Mouse (Mus musculus) bone marrow, adult 2 months (tissue): Measurements from ENCODE around the gene Smpd2. TPM values are rescaled to one million over a fixed set of nuclear protein-coding genes. Genes with fewer than 3 reads are reported as not detected.
A peak's percentile ranks its signal among the peaks of the same experiment; 100 is the strongest.

Experiments
- H3K27ac ChIP-seq: fragments of 200-500 bp; 2 replicates; pipeline ENCODE4 v1.5.1; 2012; ENCODE audit warnings: low read depth, mild to moderate bottlenecking, control low read depth, inconsistent platforms, low read length; ENCODE audit not compliant: control insufficient read depth, poor library complexity, insufficient read depth
- H3K4me1 ChIP-seq: fragments of 200-500 bp; 2 replicates; pipeline ENCODE4 v1.6.1; 2011; ENCODE audit warnings: low read length; ENCODE audit not compliant: control insufficient read depth, insufficient read depth
- H3K4me3 ChIP-seq: fragments of 200-500 bp; replicated peaks from 2 replicates; pipeline ENCODE3; 2011; ENCODE audit warnings: mild to moderate bottlenecking, low read depth, low read length, control low read depth; ENCODE audit not compliant: control insufficient read depth
- CTCF ChIP-seq: fragments of 200-500 bp; IDR thresholded peaks from 2 replicates; pipeline ENCODE4 v1.5.1; 2011; ENCODE audit warnings: low read length, control low read depth; ENCODE audit not compliant: control insufficient read depth, insufficient read depth
- POLR2A ChIP-seq: fragments of 200-500 bp; IDR thresholded peaks from 2 replicates; pipeline ENCODE4 v1.6.1; 2011; ENCODE audit warnings: low read depth, mild to moderate bottlenecking, control low read depth, low read length, borderline replicate concordance; ENCODE audit not compliant: control insufficient read depth
- WGBS: fragments of 180-500 bp; shearing (Covaris S2); methylation state at CpG from one replicate; pipeline ENCODE4 v1.1.7; 2018; 5-methylcytosine and 5-hydroxymethylcytosine counted together
- polyA plus RNA-seq: library from polyadenylated mRNA; stranded (reverse); fragments of >200 nt; gene quantifications from 2 replicates; pipeline ENCODE4 v1.2.4, GENCODE M21; 2011; ENCODE audit warnings: low replicate concordance; ENCODE audit not compliant: missing spikeins, insufficient read depth, insufficient read length

Gene Smpd2
- polyA plus RNA-seq, 1 experiment = 16.7 TPM

GRCm38 (mm10) chr10:41504996-41505395 lies 14.8 kb upstream of the Smpd2 start:
- TF ChIP-seq POLR2A = no peak
- no peak for TF ChIP-seq CTCF
- no peaks in the 10 kb centered on the region for H3K4me1 ChIP-seq
- no peak overlapping the region for H3K27ac ChIP-seq
- 88% methylated on average over 1 of the region's 1 CpGs for WGBS
- H3K4me3 ChIP-seq = no peak overlapping the region

DNA sequence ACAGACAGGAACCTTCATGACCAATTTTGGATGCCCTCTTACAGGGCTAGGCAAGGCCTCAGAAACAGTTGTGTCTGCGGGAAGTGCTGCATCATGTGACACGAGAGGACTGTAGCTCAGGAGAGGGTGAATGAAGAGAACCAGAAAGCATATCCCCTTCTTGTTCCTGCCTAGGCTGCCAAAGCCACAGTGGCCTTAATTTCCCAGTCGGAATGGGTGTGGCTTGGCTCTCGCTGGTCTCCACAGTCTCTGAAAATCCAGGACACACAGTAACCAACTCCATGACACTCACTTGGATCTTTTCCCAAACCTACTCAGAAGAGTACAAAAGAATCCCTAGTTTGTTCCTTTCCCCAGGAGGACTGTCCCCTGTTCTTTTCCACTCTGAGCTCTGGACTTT lies 10.8 kb upstream of the Smpd2 start:
- H3K4me1 ChIP-seq = no peaks in the 10 kb centered on the region
- 50% methylated on average over 4 of the region's 4 CpGs for WGBS
- H3K27ac ChIP-seq = no peak overlapping the region
- no peak overlapping the region for H3K4me3 ChIP-seq
- TF ChIP-seq POLR2A = no peak
- no peak for TF ChIP-seq CTCF

- H3K4me3 ChIP-seq = no peak overlapping the region
- peaks cover 5% of the 10 kb centered on the region for H3K4me1 ChIP-seq
- H3K27ac ChIP-seq = no peak overlapping the region
- 16% methylated on average over 4 of the region's 4 CpGs for WGBS
- no peak for TF ChIP-seq POLR2A
- TF ChIP-seq CTCF = no peak
Observed at GRCm38 (mm10) chr10:41491111-41491510, 942 bp upstream of the Smpd2 start.

- Histone ChIP-seq H3K4me1 (peaks cover 5% of the 10 kb centered on the region), H3K4me3 (peak overlapping the region; percentile 78), H3K27ac (no peak overlapping the region; the same call in 1 of the 2 replicates)
- under 1% methylated on average over 29 of the region's 29 CpGs for WGBS
- TF ChIP-seq CTCF (no peak), POLR2A (no peak; the same call in 1 of the 2 replicates)
Observed at GRCm38 (mm10) chr10:41490518-41490873, 327 bp upstream of the Smpd2 start.

GRCm38 (mm10) chr10:41489294-41489693 lies 875 bp downstream of the Smpd2 start:
- WGBS = 55% methylated on average over 8 of the region's 8 CpGs

GRCm38 (mm10) chr10:41488877-41489276 lies 1.3 kb downstream of the Smpd2 start:
- Histone ChIP-seq H3K4me1 (peaks cover 5% of the 10 kb centered on the region), H3K27ac (no peak overlapping the region), H3K4me3 (no peak overlapping the region)
- TF ChIP-seq CTCF = no peak
- TF ChIP-seq POLR2A = no peak
- 21% methylated on average over 7 of the region's 7 CpGs for WGBS

More at GRCm38 (mm10) chr10:41489294-41489693, 875 bp downstream of the Smpd2 start:
- TF ChIP-seq POLR2A (no peak), CTCF (no peak)
- H3K27ac ChIP-seq = no peak overlapping the region
- peaks cover 5% of the 10 kb centered on the region for H3K4me1 ChIP-seq
- H3K4me3 ChIP-seq = no peak overlapping the region

DNA sequence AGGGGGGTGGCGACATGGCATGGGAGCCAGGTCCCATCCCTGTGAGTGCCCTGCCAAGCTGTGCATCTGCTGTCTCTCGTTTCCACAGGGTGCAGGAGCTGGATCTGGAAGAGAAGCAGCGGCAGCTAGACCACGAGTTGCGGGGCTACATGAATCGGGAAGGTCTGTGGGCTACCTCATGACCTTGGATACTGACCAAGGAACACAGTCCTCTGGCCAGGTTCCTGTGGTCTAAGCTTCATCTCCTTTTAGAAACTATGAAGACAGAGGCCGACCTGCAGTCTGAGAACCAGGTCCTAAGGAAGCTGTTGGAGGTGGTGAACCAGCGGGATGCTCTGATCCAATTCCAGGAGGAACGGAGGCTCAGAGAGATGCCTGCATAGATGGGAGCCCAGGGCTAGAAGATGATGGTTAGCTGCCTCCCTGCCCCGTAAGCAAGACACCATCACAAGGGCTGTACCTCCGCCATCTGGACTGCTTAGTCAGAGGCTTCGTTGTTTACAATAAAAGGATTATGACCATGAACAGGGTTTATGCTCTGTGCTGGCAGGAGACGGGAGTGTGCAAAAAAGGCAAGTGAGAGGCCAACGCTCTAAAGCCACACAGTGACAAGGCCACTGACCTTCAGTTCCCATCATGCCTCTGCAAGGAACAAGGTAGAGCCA lies 3.5 kb downstream of the Smpd2 start:
- Histone ChIP-seq H3K27ac (no peak overlapping the region), H3K4me3 (no peak overlapping the region), H3K4me1 (peaks cover 5% of the 10 kb centered on the region)
- no peak for TF ChIP-seq CTCF
- no peak for TF ChIP-seq POLR2A
- 84% methylated on average over 14 of the region's 14 CpGs for WGBS

DNA sequence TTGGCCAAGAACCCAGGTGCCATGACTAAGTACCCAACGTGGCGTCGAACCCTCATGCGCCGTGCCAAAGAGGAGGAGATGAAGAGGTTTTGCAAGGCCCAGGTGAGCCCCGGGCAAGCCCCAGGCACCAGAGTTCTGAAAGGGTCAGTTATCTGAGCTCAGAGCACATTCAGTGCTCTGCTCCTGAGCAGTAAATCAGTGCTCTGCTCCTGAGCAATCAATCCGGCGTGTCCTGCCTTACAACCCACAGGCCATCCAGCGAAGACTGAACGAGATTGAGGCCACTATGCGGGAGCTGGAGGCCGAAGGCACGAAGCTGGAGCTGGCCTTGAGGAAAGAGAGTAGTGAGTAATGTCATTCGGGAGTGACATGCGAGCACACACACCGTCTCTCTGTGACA lies 4.4 kb downstream of the Smpd2 start:
- 88% methylated on average over 16 of the region's 16 CpGs for WGBS

DNA sequence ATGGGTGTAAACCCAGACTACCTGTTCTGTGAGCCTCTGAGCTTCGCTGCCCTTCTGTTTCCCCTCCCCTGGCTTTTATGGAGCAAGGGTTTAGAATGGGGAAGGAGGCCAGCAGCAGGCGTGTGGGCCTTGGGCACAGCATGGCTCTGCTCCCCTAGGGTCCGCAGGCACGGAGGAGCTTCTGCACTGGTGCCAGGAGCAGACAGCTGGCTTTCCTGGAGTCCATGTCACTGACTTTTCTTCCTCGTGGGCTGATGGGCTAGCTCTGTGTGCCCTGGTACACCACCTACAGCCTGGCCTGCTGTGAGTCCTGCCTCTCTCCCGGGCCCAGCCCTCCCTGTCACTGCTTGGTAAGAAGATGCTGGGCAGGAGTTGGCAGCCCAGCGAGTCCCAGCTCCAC lies 7.7 kb downstream of the Smpd2 start:
- 80% methylated on average over 7 of the region's 7 CpGs for WGBS
- TF ChIP-seq CTCF (no peak), POLR2A (no peak)

More for the DNA sequence above, 4.4 kb downstream of the Smpd2 start:
- TF ChIP-seq CTCF = no peak
- no peak for TF ChIP-seq POLR2A
- Histone ChIP-seq H3K27ac (no peak overlapping the region), H3K4me3 (no peak overlapping the region), H3K4me1 (peaks cover 5% of the 10 kb centered on the region)

More for the DNA sequence above, 7.7 kb downstream of the Smpd2 start:
- H3K4me3 ChIP-seq = no peak overlapping the region
- H3K27ac ChIP-seq = no peak overlapping the region
- no peaks in the 10 kb centered on the region for H3K4me1 ChIP-seq
